Mouse (Mus musculus): Measurements from ENCODE around the gene Fgfr2.

- TF ChIP-seq CTCF (IDR thresholded peaks at IDR 0.05; ENCODE audit: low read depth) = no peak
- no peak for TF ChIP-seq EP300 (IDR thresholded peaks at IDR 0.05; ENCODE audit: low read depth)
Measured at GRCm38 (mm10) chr7:130572821-130573220, 2550.3 kb downstream of the Fgfr2 start, which contains the start of gene Nsmce4a.

All from liver, postnatal 0 days (tissue).